Mouse (Mus musculus) liver, embryonic 12.5 days (tissue): Measurements from ENCODE around the gene Zcchc2. TPM values are rescaled to one million over a fixed set of nuclear protein-coding genes. Genes with fewer than 3 reads are reported as not detected.

ENCODE experiments used
- ATAC-seq: fragments of 200-750 bp; cut with Nextera tagmentation; 2 replicates; pipeline ENCODE4 v1.8.0; 2017; ENCODE audit warnings: moderate number of reproducible peaks, mild to moderate bottlenecking, moderate library complexity
- H3K27ac ChIP-seq: fragments of 300-500 bp; sonication (generic); 2 replicates; pipeline ENCODE4 v1.5.1; 2016; ENCODE audit warnings: mild to moderate bottlenecking
- H3K27me3 ChIP-seq: fragments of 300-500 bp; sonication (generic); replicated peaks from 2 replicates; pipeline ENCODE4 v1.6.1; 2016; ENCODE audit warnings: mild to moderate bottlenecking, moderate library complexity
- H3K36me3 ChIP-seq: fragments of 300-500 bp; sonication (generic); 2 replicates; pipeline ENCODE4 v1.6.1; 2016; ENCODE audit warnings: mild to moderate bottlenecking, moderate library complexity
- H3K4me1 ChIP-seq: fragments of 300-500 bp; sonication (generic); 2 replicates; pipeline ENCODE4 v1.6.1; 2016
- H3K4me2 ChIP-seq: fragments of 300-500 bp; sonication (generic); 2 replicates; pipeline ENCODE4 v1.6.1; 2016; ENCODE audit warnings: mild to moderate bottlenecking, moderate library complexity
- H3K4me3 ChIP-seq: fragments of 300-500 bp; sonication (generic); 2 replicates; pipeline ENCODE4 v1.5.1; 2016; ENCODE audit warnings: mild to moderate bottlenecking, moderate library complexity
- H3K9ac ChIP-seq: fragments of 300-500 bp; sonication (generic); 2 replicates; pipeline ENCODE4 v1.6.1; 2016; ENCODE audit warnings: mild to moderate bottlenecking, moderate library complexity
- H3K9me3 ChIP-seq: fragments of 300-500 bp; sonication (generic); replicated peaks from 2 replicates; pipeline ENCODE4 v1.6.1; 2016; ENCODE audit warnings: mild to moderate bottlenecking, moderate library complexity
- WGBS: fragments of 180-500 bp; shearing (Covaris S2); methylation state at CpG from one replicate; pipeline ENCODE4 v1.1.7; 2016; ENCODE audit not compliant: insufficient replicate concordance; 5-methylcytosine and 5-hydroxymethylcytosine counted together
- polyA plus RNA-seq: library from polyadenylated mRNA; unstranded; fragments of >200 nt; fragmentation: Nextera tagmentation; extraction: Ambion mirVana; gene quantifications from 2 replicates; pipeline ENCODE4 v1.2.1, GENCODE M21; 2016

Zcchc2 gene
- polyA plus RNA-seq, 1 experiment from 2014 or later: 1.9 TPM

GRCm38 (mm10) chr1:105990911-105991761 lies 930 bp downstream of the Zcchc2 start:
- Histone ChIP-seq H3K27ac (peak overlapping the region; percentile 97), H3K9ac (peak overlapping the region; percentile 87), H3K27me3 (no peaks in the 10 kb centered on the region), H3K4me2 (peak overlapping the region; percentile 99), H3K4me1 (peaks cover 71% of the 10 kb centered on the region), H3K4me3 (peak overlapping the region; percentile 79), H3K9me3 (no peaks in the 10 kb centered on the region), H3K36me3 (no peaks in the 10 kb centered on the region)
- WGBS: under 1% methylated on average over 97 of the region's 104 CpGs
- ATAC-seq: no peak

- Histone ChIP-seq H3K36me3 (no peaks in the 10 kb centered on the region), H3K9me3 (no peaks in the 10 kb centered on the region), H3K27me3 (no peaks in the 10 kb centered on the region), H3K27ac (peak overlapping the region; percentile 97), H3K4me3 (peak overlapping the region; percentile 79), H3K4me2 (peak overlapping the region; percentile 99), H3K9ac (peak overlapping the region; percentile 87), H3K4me1 (peaks cover 72% of the 10 kb centered on the region)
- ATAC-seq: no peak
- 11% methylated on average over 17 of the region's 17 CpGs for WGBS
Observed at GRCm38 (mm10) chr1:105991931-105992837, 2.0 kb downstream of the Zcchc2 start.

- no peaks in the 10 kb centered on the region for H3K9me3 ChIP-seq
- H3K27me3 ChIP-seq: no peaks in the 10 kb centered on the region
- H3K9ac ChIP-seq: peak overlapping the region; percentile 83
- H3K4me2 ChIP-seq: peak overlapping the region; percentile 99
- H3K4me3 ChIP-seq: peak overlapping the region; percentile 79
- peaks cover 75% of the 10 kb centered on the region for H3K4me1 ChIP-seq
- 2% methylated on average over 7 of the region's 7 CpGs for WGBS
- H3K27ac ChIP-seq: peak overlapping the region; percentile 81
- no peaks in the 10 kb centered on the region for H3K36me3 ChIP-seq
- no peak for ATAC-seq
Observed at GRCm38 (mm10) chr1:105993196-105993595, 3.0 kb downstream of the Zcchc2 start.

- Histone ChIP-seq H3K9me3 (no peaks in the 10 kb centered on the region), H3K36me3 (no peaks in the 10 kb centered on the region), H3K4me3 (peak overlapping the region; percentile 79), H3K27ac (peak overlapping the region; percentile 81), H3K4me2 (peak overlapping the region; percentile 99), H3K27me3 (no peaks in the 10 kb centered on the region), H3K9ac (peak overlapping the region; percentile 83), H3K4me1 (peaks cover 76% of the 10 kb centered on the region)
- peak; percentile 70 for ATAC-seq
- WGBS: under 1% methylated on average over 37 of the region's 37 CpGs
Observed at GRCm38 (mm10) chr1:105993601-105994209, 3.5 kb downstream of the Zcchc2 start.

- Histone ChIP-seq H3K27ac (no peak overlapping the region), H3K4me1 (peaks cover 66% of the 10 kb centered on the region), H3K4me2 (no peak overlapping the region), H3K4me3 (no peak overlapping the region), H3K9me3 (no peaks in the 10 kb centered on the region), H3K27me3 (no peaks in the 10 kb centered on the region), H3K36me3 (peaks cover 5% of the 10 kb centered on the region; the same call in 1 of the 2 replicates), H3K9ac (no peak overlapping the region)
- 53% methylated on average over 2 of the region's 2 CpGs for WGBS
- no peak for ATAC-seq
Observed at GRCm38 (mm10) chr1:105995966-105996365, 5.8 kb downstream of the Zcchc2 start.

- H3K27me3 ChIP-seq: no peaks in the 10 kb centered on the region
- no peak overlapping the region for H3K4me2 ChIP-seq
- H3K36me3 ChIP-seq: peaks cover 11% of the 10 kb centered on the region
- H3K4me1 ChIP-seq: peaks cover 58% of the 10 kb centered on the region
- 62% methylated on average over 3 of the region's 3 CpGs for WGBS
- no peak overlapping the region for H3K9ac ChIP-seq
- H3K9me3 ChIP-seq: no peaks in the 10 kb centered on the region
- H3K4me3 ChIP-seq: no peak overlapping the region
- no peak for ATAC-seq
- no peak overlapping the region for H3K27ac ChIP-seq
Observed at GRCm38 (mm10) chr1:105997282-105997681, 7.1 kb downstream of the Zcchc2 start.

GRCm38 (mm10) chr1:105999802-106000201 lies 9.6 kb downstream of the Zcchc2 start:
- no peaks in the 10 kb centered on the region for H3K9me3 ChIP-seq
- WGBS: 96% methylated on average over 2 of the region's 2 CpGs
- no peak overlapping the region for H3K4me2 ChIP-seq
- ATAC-seq: no peak
- no peak overlapping the region for H3K9ac ChIP-seq
- peaks cover 32% of the 10 kb centered on the region for H3K36me3 ChIP-seq
- peaks cover 37% of the 10 kb centered on the region for H3K4me1 ChIP-seq
- H3K27me3 ChIP-seq: no peaks in the 10 kb centered on the region
- H3K27ac ChIP-seq: no peak overlapping the region
- H3K4me3 ChIP-seq: no peak overlapping the region

GRCm38 (mm10) chr1:106007581-106007980 lies 17.4 kb downstream of the Zcchc2 start:
- Histone ChIP-seq H3K4me2 (no peak overlapping the region), H3K27ac (no peak overlapping the region), H3K4me3 (no peak overlapping the region), H3K27me3 (no peaks in the 10 kb centered on the region), H3K9ac (no peak overlapping the region), H3K36me3 (peaks cover 87% of the 10 kb centered on the region), H3K9me3 (no peaks in the 10 kb centered on the region), H3K4me1 (no peaks in the 10 kb centered on the region)
- ATAC-seq: no peak
- 61% methylated on average over 1 of the region's 1 CpGs for WGBS

GRCm38 (mm10) chr1:106011097-106011496 lies 20.9 kb downstream of the Zcchc2 start:
- no peaks in the 10 kb centered on the region for H3K27me3 ChIP-seq
- H3K27ac ChIP-seq: no peak overlapping the region
- H3K4me2 ChIP-seq: no peak overlapping the region
- no peak overlapping the region for H3K9ac ChIP-seq
- ATAC-seq: no peak
- WGBS: 71% methylated on average over 7 of the region's 7 CpGs
- peaks cover 81% of the 10 kb centered on the region for H3K36me3 ChIP-seq
- no peaks in the 10 kb centered on the region for H3K9me3 ChIP-seq
- H3K4me3 ChIP-seq: no peak overlapping the region
- no peaks in the 10 kb centered on the region for H3K4me1 ChIP-seq

- no peak overlapping the region for H3K4me3 ChIP-seq
- no peak for ATAC-seq
- no peaks in the 10 kb centered on the region for H3K4me1 ChIP-seq
- no peak overlapping the region for H3K9ac ChIP-seq
- H3K4me2 ChIP-seq: no peak overlapping the region
- H3K27ac ChIP-seq: no peak overlapping the region
- H3K27me3 ChIP-seq: no peaks in the 10 kb centered on the region
- whole genome bisulfite sequencing: 75% methylated on average over 2 of the region's 2 CpGs
- H3K36me3 ChIP-seq: peaks cover 80% of the 10 kb centered on the region
- no peaks in the 10 kb centered on the region for H3K9me3 ChIP-seq
Observed at GRCm38 (mm10) chr1:106013759-106014158, 23.6 kb downstream of the Zcchc2 start.

- no peaks in the 10 kb centered on the region for H3K9me3 ChIP-seq
- no peak overlapping the region for H3K4me2 ChIP-seq
- H3K27ac ChIP-seq: no peak overlapping the region
- ATAC-seq: no peak
- 56% methylated on average over 6 of the region's 6 CpGs for WGBS
- H3K36me3 ChIP-seq: peaks cover 82% of the 10 kb centered on the region
- H3K4me3 ChIP-seq: no peak overlapping the region
- H3K27me3 ChIP-seq: no peaks in the 10 kb centered on the region
- no peaks in the 10 kb centered on the region for H3K4me1 ChIP-seq
- no peak overlapping the region for H3K9ac ChIP-seq
Observed at GRCm38 (mm10) chr1:106016262-106016661, 26.1 kb downstream of the Zcchc2 start.
